Mouse (Mus musculus) heart, adult 2 months (tissue): ENCODE measurements at regions not wholly inside any gene's neighbourhood (a gene's known extent, or its start where the extent isn't known, plus 50 kb on each side); places are given as distances from the start of the nearest gene placed in this dataset.

ENCODE experiments used
- CTCF ChIP-seq: fragments of 200-600 bp; IDR thresholded peaks from 2 replicates; pipeline ENCODE4 v1.8.1; 2022; ENCODE audit warnings: antibody characterized with exemption, mild to moderate bottlenecking, moderate library complexity
- POLR2A ChIP-seq: fragments of 200-500 bp; IDR thresholded peaks from 2 replicates; pipeline ENCODE4 v1.6.1; 2011; ENCODE audit warnings: mild to moderate bottlenecking, low read depth, low read length, control low read depth; ENCODE audit not compliant: insufficient read depth

DNA sequence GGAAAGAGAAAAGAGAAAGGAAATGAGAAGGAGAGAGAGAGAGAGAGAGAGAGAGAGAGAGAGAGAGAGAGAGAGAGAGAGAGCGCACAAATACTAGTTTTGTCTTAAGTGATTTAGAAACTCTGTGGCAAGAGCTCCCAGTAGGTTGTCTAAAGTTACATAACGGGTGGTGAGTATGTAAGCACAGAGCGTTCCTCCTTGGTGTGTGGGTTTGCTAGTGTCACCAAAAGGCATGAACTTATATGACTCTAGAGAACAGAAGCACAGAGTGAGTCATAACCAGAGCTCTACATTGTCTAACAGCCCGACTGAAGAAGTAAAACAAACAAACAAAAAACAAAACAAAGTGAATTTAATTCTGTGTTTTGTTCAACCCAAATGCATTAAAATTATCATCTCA, 177.9 kb upstream of the Tmem45b start:
- no peak for TF ChIP-seq CTCF
- no peak for TF ChIP-seq POLR2A
